Mouse (Mus musculus) heart, adult 2 months (tissue): ENCODE results near the gene Gimap7.

Experiments
- CTCF ChIP-seq: fragments of 200-600 bp; IDR thresholded peaks from 2 replicates; pipeline ENCODE4 v1.8.1; 2022; ENCODE audit warnings: antibody characterized with exemption, mild to moderate bottlenecking, moderate library complexity
- POLR2A ChIP-seq: fragments of 200-500 bp; IDR thresholded peaks from 2 replicates; pipeline ENCODE4 v1.6.1; 2011; ENCODE audit warnings: mild to moderate bottlenecking, low read depth, low read length, control low read depth; ENCODE audit not compliant: insufficient read depth

GRCm38 (mm10) chr6:48733660-48734059 lies 15.2 kb downstream of the Gimap7 start:
- TF ChIP-seq POLR2A = no peak
- TF ChIP-seq CTCF = no peak
